Mouse (Mus musculus) c-Kit-positive CD71-positive TER-119-negative erythroid progenitor cells, embryonic 14.5 days (primary cell): ENCODE measurements around the gene Susd3.
A peak's percentile ranks its signal among the peaks of the same experiment; 100 is the strongest.

Experiments used
- DNase-seq: peaks from one replicate; pipeline ENCODE4 v3.0.0-alpha.2; 2013; ENCODE audit warnings: low read depth

The Susd3 gene

GRCm38 (mm10) chr13:49212711-49213500 lies 35.6 kb downstream of the Susd3 start:
- no peak for DNase-seq

- no peak for DNase-seq
Measured at GRCm38 (mm10) chr13:49209306-49209705, 39.2 kb downstream of the Susd3 start.

GRCm38 (mm10) chr13:49206341-49206740 lies 42.2 kb downstream of the Susd3 start:
- no peak for DNase-seq

GRCm38 (mm10) chr13:49205381-49205998 lies 43.0 kb downstream of the Susd3 start:
- DNase-seq, result peak; percentile 54

GRCm38 (mm10) chr13:49202556-49202955 lies 46.0 kb downstream of the Susd3 start:
- no peak for DNase-seq

- DNase-seq, result no peak
Measured at GRCm38 (mm10) chr13:49200688-49201087, 47.8 kb downstream of the Susd3 start.

- DNase-seq, result no peak
Measured at GRCm38 (mm10) chr13:49199891-49200290, 48.6 kb downstream of the Susd3 start.

GRCm38 (mm10) chr13:49198734-49199133 lies 49.8 kb downstream of the Susd3 start:
- DNase-seq, result no peak

- DNase-seq, result no peak
Measured at GRCm38 (mm10) chr13:49196766-49197165, 51.7 kb downstream of the Susd3 start.

- DNase-seq, result no peak
Measured at GRCm38 (mm10) chr13:49196211-49196610, 52.3 kb downstream of the Susd3 start.

- DNase-seq, result no peak
Measured at GRCm38 (mm10) chr13:49195651-49196050, 52.9 kb downstream of the Susd3 start.

- no peak for DNase-seq
Measured at GRCm38 (mm10) chr13:49194811-49195210, 53.7 kb downstream of the Susd3 start.

GRCm38 (mm10) chr13:49193650-49194049 lies 54.9 kb downstream of the Susd3 start:
- DNase-seq, result no peak

- DNase-seq, result no peak
Measured at GRCm38 (mm10) chr13:49192156-49192855, 56.2 kb downstream of the Susd3 start.

GRCm38 (mm10) chr13:49191673-49192035 lies 56.9 kb downstream of the Susd3 start:
- DNase-seq, result no peak

GRCm38 (mm10) chr13:49190876-49191672 lies 57.4 kb downstream of the Susd3 start:
- no peak for DNase-seq

GRCm38 (mm10) chr13:49189970-49190870 lies 58.3 kb downstream of the Susd3 start:
- DNase-seq, result no peak

GRCm38 (mm10) chr13:49188966-49189360 lies 59.5 kb downstream of the Susd3 start:
- DNase-seq, result no peak

- DNase-seq, result no peak
Measured at GRCm38 (mm10) chr13:49188219-49188965, 60.1 kb downstream of the Susd3 start.
